Mouse (Mus musculus) kidney, adult 2 months (tissue): ENCODE data around the gene Endog. TPM values are rescaled to one million over a fixed set of nuclear protein-coding genes. Genes with fewer than 3 reads are reported as not detected.

Experiments used
- DNase-seq: peaks from one replicate; pipeline ENCODE4 v3.0.0; 2021
- H3K27ac ChIP-seq: fragments of 200-500 bp; 2 replicates; pipeline ENCODE4 v1.5.1; 2012; ENCODE audit warnings: low read depth, low read length, control low read depth, inconsistent platforms; ENCODE audit not compliant: insufficient read depth
- H3K27me3 ChIP-seq: fragments of 200-500 bp; replicated peaks from 2 replicates; pipeline ENCODE4 v1.6.1; 2012; ENCODE audit warnings: mild to moderate bottlenecking, moderate library complexity, low read length, inconsistent platforms; ENCODE audit not compliant: control insufficient read depth, insufficient read depth
- H3K36me3 ChIP-seq: fragments of 200-500 bp; 2 replicates; pipeline ENCODE4 v1.6.1; 2012; ENCODE audit warnings: mild to moderate bottlenecking, moderate library complexity, low read length, inconsistent platforms; ENCODE audit not compliant: control insufficient read depth, insufficient read depth
- H3K4me1 ChIP-seq: fragments of 200-500 bp; 2 replicates; pipeline ENCODE4 v1.6.1; 2011; ENCODE audit warnings: low read length; ENCODE audit not compliant: control insufficient read depth, insufficient read depth
- H3K4me3 ChIP-seq: fragments of 200-500 bp; 2 replicates; pipeline ENCODE4 v1.5.1; 2011; ENCODE audit warnings: mild to moderate bottlenecking, low read depth, low read length, control low read depth; ENCODE audit not compliant: insufficient read depth
- CTCF ChIP-seq: fragments of 200-500 bp; conservative IDR thresholded peaks from 2 replicates; pipeline ENCODE4 v1.5.1; 2011; ENCODE audit warnings: low read depth, mild to moderate bottlenecking, control low read depth, low read length, moderate library complexity, mixed read lengths; ENCODE audit not compliant: insufficient read depth, insufficient read length
- POLR2A ChIP-seq: fragments of 200-500 bp; IDR thresholded peaks from one replicate; pipeline ENCODE4 v1.6.1; 2011; ENCODE audit warnings: low read depth, low read length, control low read depth
- WGBS: fragments of 180-500 bp; shearing (Covaris S2); methylation state at CpG from one replicate; pipeline ENCODE4 v1.1.7; 2018; 5-methylcytosine and 5-hydroxymethylcytosine counted together
- polyA plus RNA-seq: library from polyadenylated mRNA; depleted of rRNA; stranded (reverse); fragments of >200 nt; gene quantifications from 2 replicates; pipeline ENCODE4 v1.2.3, GENCODE M21; 2012

Endog gene
- polyA plus RNA-seq, 1 experiment: 78.0 TPM

DNA sequence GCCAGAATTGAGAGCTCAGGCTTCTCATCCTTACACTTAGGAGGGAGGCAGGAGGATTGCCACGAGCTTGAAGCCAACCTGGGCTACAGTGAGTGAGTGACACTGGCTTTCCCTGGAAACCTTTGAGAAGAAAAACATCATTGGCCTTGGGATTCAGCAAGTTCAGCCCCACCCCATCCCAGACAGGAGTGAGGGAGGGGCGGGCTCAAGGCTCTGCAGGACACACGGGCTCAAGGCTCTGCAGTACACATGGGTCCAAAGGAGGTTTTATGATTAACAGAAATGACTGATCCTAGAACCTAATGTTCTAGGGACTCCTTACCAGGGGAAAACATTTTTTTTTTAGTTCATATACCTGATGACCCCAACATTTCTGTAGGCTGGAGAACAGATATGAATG lies 12.4 kb downstream of the Endog start:
- Histone ChIP-seq H3K4me1 (no peaks in the 10 kb centered on the region; the same call in 1 of the 2 replicates), H3K36me3 (no peaks in the 10 kb centered on the region), H3K27ac (peak overlapping the region; percentile 49; the same call in 1 of the 2 replicates), H3K4me3 (no peak overlapping the region), H3K27me3 (no peaks in the 10 kb centered on the region)
- 36% methylated on average over 3 of the region's 3 CpGs for WGBS
- peak; percentile 87 for DNase-seq
- no peak for TF ChIP-seq CTCF
- TF ChIP-seq POLR2A: no peak

GRCm38 (mm10) chr2:30185276-30185675 lies 14.0 kb downstream of the Endog start:
- Histone ChIP-seq H3K36me3 (no peaks in the 10 kb centered on the region), H3K4me1 (no peaks in the 10 kb centered on the region; the same call in 1 of the 2 replicates), H3K27ac (no peak overlapping the region), H3K27me3 (no peaks in the 10 kb centered on the region), H3K4me3 (no peak overlapping the region)
- DNase-seq: no peak
- 96% methylated on average over 6 of the region's 6 CpGs for WGBS
- TF ChIP-seq CTCF: no peak
- no peak for TF ChIP-seq POLR2A

DNA sequence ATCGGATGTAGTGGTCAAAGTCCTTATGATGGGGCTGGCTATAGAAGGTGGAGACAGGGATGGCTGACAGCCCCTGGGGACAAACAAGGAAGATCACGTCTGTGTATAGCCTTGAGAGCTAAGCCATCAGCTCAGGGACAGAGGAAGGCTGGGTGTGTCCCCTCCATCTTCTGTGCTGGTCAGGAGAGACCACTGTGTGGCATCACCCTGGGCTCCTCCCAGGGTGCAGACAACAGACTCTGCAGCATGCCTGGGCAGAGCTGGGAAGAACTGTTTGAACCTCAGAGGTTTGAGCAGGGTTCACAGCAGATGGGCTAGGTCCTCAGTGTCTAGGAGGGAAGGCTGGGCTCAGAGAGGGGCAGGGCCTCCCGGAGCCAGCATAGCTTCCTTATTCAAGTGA lies 14.4 kb downstream of the Endog start:
- H3K27ac ChIP-seq: no peak overlapping the region
- no peak for TF ChIP-seq POLR2A
- no peak for TF ChIP-seq CTCF
- no peak overlapping the region for H3K4me3 ChIP-seq
- H3K27me3 ChIP-seq: no peaks in the 10 kb centered on the region
- H3K36me3 ChIP-seq: no peaks in the 10 kb centered on the region
- no peaks in the 10 kb centered on the region; the same call in 1 of the 2 replicates for H3K4me1 ChIP-seq
- DNase-seq: no peak
- WGBS: 67% methylated on average over 3 of the region's 3 CpGs

GRCm38 (mm10) chr2:30191790-30192580 lies 20.7 kb downstream of the Endog start:
- Histone ChIP-seq H3K27ac (peak overlapping the region; percentile 58), H3K4me3 (no peak overlapping the region), H3K4me1 (peaks cover 9% of the 10 kb centered on the region; the same call in 1 of the 2 replicates), H3K27me3 (no peaks in the 10 kb centered on the region), H3K36me3 (no peaks in the 10 kb centered on the region)
- TF ChIP-seq POLR2A: no peak
- 52% methylated on average over 12 of the region's 12 CpGs for WGBS
- DNase-seq: peak; percentile 81

- 81% methylated on average over 3 of the region's 3 CpGs for WGBS
- no peaks in the 10 kb centered on the region for H3K27me3 ChIP-seq
- H3K4me3 ChIP-seq: no peak overlapping the region
- no peak for DNase-seq
- no peak for TF ChIP-seq CTCF
- no peak for TF ChIP-seq POLR2A
- H3K4me1 ChIP-seq: peaks cover 16% of the 10 kb centered on the region; the same call in 1 of the 2 replicates
- H3K27ac ChIP-seq: no peak overlapping the region
- H3K36me3 ChIP-seq: no peaks in the 10 kb centered on the region
Measured at GRCm38 (mm10) chr2:30194656-30195055, 23.4 kb downstream of the Endog start.

- Histone ChIP-seq H3K27me3 (no peaks in the 10 kb centered on the region), H3K27ac (peak overlapping the region; percentile 67), H3K4me3 (no peak overlapping the region), H3K4me1 (peaks cover 19% of the 10 kb centered on the region; the same call in 1 of the 2 replicates), H3K36me3 (no peaks in the 10 kb centered on the region)
- WGBS: 31% methylated on average over 4 of the region's 4 CpGs
- TF ChIP-seq CTCF: no peak
- no peak for TF ChIP-seq POLR2A
- DNase-seq: peak; percentile 75
Measured at GRCm38 (mm10) chr2:30198021-30198420, 26.7 kb downstream of the Endog start.

GRCm38 (mm10) chr2:30199984-30200383 lies 28.7 kb downstream of the Endog start:
- no peaks in the 10 kb centered on the region for H3K27me3 ChIP-seq
- 38% methylated on average over 1 of the region's 1 CpGs for WGBS
- peak overlapping the region; percentile 66 for H3K27ac ChIP-seq
- H3K4me1 ChIP-seq: peaks cover 21% of the 10 kb centered on the region; the same call in 1 of the 2 replicates
- H3K36me3 ChIP-seq: no peaks in the 10 kb centered on the region
- no peak overlapping the region for H3K4me3 ChIP-seq
- TF ChIP-seq CTCF (no peak), POLR2A (no peak)
- DNase-seq: peak; percentile 58
